Mouse (Mus musculus): ENCODE data around the gene Aim2. TPM values are rescaled to one million over a fixed set of nuclear protein-coding genes. Genes with fewer than 3 reads are reported as not detected.
"Not testable (repeated sequence)": the region's sequence is repeated elsewhere in the genome, so short reads cannot be mapped to it uniquely, and the experiment has no call there.

Aim2 gene
- polyA plus RNA-seq, 1 experiment from 2014 or later = 3.5 TPM

DNA sequence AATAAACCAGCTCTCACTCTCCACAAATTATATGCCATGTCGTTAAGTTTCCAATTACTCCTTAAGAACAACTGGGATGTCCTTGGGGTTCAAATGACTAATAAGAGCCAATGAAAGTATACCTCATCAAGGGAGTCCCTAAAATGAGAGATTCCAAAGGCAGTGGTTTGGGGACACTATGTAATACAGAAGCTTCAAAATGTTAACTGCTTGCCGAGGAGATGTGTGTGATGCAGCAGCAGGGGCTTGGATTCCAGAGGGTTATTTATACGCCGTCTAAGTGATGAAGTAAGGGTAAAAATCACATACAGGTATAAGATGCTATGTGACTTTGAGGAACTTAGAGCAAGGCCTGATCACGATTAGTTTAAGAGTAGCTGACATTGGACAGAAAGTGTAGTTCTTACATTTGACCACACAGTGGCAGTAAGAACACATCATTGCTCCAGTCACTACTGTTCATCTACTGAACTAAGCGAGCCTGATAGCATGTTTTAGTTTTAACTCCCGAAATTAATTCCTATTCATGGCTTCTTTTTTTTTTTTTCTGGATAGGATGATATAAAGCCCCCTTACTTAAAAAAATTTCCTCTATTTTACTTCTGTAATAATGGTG lies 105.6 kb downstream of the Aim2 start:
- TF ChIP-seq CTCF (IDR thresholded peaks at IDR 0.05; ENCODE audit: low read depth) = peak; percentile 83
- Histone ChIP-seq H3K27me3 (ENCODE audit: insufficient read depth, low read length) (no peaks in the 10 kb centered on the region), H3K9me3 (replicated peaks; ENCODE audit: low read length) (no peaks in the 10 kb centered on the region), H3K9ac (ENCODE audit: low read depth, low read length) (no peak overlapping the region), H3K4me3 (replicated peaks; ENCODE audit: low read depth, low read length) (no peak overlapping the region), H3K4me2 (ENCODE audit: low read length) (no peak overlapping the region), H3K36me3 (ENCODE audit: insufficient read depth, low read length) (no peaks in the 10 kb centered on the region), H3K27ac (no peak overlapping the region), H3K4me1 (replicated peaks; ENCODE audit: insufficient read depth, low read length) (no peaks in the 10 kb centered on the region)
- peak; percentile 59; the same call in 1 of the 2 replicates for ATAC-seq (replicated peaks; ENCODE audit: low FRiP score, low read depth)
- DNase-seq (ENCODE audit: low spot score) = peak; percentile 77
- WGBS = 38% methylated on average over 7 of the region's 7 CpGs

DNA sequence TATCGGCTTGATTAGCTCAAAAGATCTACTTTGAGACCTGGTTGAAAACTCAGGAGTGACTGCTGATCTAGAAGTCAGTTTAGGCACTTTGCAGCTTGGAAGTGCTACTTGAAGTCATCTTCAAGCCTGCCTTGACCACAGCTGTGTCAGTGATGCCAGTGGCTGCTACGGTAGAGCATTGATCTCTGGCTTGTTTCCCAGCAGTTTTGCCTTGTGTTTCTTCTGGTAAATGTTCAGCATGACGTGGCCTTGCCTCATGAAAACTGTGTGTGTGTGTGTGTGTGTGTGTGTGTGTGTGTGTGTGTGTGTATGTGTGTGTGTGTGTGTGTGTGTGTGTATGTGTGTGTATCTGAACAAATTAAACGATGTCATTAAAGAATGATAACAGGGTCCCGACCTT lies 106.1 kb downstream of the Aim2 start:
- no peaks in the 10 kb centered on the region for H3K36me3 ChIP-seq (ENCODE audit: insufficient read depth, low read length)
- no peaks in the 10 kb centered on the region for H3K9me3 ChIP-seq (replicated peaks; ENCODE audit: low read length)
- no peak overlapping the region for H3K9ac ChIP-seq (ENCODE audit: low read depth, low read length)
- no peak overlapping the region for H3K27ac ChIP-seq
- no peaks in the 10 kb centered on the region for H3K4me1 ChIP-seq (replicated peaks; ENCODE audit: insufficient read depth, low read length)
- DNase-seq (ENCODE audit: low spot score) (no peak), ATAC-seq (replicated peaks; ENCODE audit: low FRiP score, low read depth) (no peak)
- H3K27me3 ChIP-seq (ENCODE audit: insufficient read depth, low read length) = no peaks in the 10 kb centered on the region
- H3K4me2 ChIP-seq (ENCODE audit: low read length) = no peak overlapping the region
- no peak for TF ChIP-seq CTCF (IDR thresholded peaks at IDR 0.05; ENCODE audit: low read depth)
- 76% methylated on average over 5 of the region's 5 CpGs for WGBS
- H3K4me3 ChIP-seq (replicated peaks; ENCODE audit: low read depth, low read length) = no peak overlapping the region

DNA sequence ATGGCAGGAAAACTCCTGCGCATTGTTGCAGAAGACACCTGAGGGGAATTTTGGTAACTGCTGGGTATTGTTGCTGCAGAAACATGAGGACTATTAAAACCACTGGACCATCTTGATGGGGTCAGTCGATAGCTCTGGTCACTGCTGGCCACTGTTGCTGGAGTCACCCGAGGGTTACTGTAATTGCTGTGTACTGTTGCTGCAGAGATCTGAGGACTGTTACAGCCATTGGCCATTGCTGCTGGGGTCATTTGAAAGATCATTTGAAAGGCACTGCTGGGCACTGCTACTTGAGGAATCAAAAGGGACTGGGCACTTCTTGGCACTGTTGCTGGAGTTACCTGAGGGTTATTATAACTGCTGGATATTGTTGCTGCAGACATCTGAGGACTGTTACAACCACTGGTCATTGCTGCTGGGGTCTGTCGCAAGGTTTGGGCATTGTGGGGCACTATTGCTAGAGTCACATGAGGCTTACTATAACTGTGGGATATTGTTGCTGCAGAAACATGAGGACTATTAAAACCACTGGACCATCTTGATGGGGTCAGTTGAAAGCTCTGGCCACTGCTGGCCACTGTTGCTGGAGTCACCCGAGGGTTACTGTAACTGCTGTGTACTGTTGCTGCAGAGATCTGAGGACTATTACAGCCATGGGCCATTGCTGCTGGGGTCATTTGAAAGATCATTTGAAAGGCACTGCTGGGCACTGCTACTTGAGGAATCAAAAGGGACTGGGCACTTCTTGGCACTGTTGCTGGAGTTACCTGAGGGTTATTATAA lies 129.9 kb downstream of the Aim2 start:
- not testable (repeated sequence) for H3K9ac ChIP-seq (ENCODE audit: low read depth, low read length); H3K27me3 ChIP-seq (ENCODE audit: insufficient read depth, low read length); H3K36me3 ChIP-seq (ENCODE audit: insufficient read depth, low read length); H3K4me3 ChIP-seq (replicated peaks; ENCODE audit: low read depth, low read length); H3K9me3 ChIP-seq (replicated peaks; ENCODE audit: low read length); H3K4me1 ChIP-seq (replicated peaks; ENCODE audit: insufficient read depth, low read length); H3K27ac ChIP-seq; H3K4me2 ChIP-seq (ENCODE audit: low read length)
- 42% methylated on average over 5 of the region's 5 CpGs for WGBS
- ATAC-seq (replicated peaks; ENCODE audit: low FRiP score, low read depth) (peak; percentile 85), DNase-seq (ENCODE audit: low spot score) (peak; percentile 32)

DNA sequence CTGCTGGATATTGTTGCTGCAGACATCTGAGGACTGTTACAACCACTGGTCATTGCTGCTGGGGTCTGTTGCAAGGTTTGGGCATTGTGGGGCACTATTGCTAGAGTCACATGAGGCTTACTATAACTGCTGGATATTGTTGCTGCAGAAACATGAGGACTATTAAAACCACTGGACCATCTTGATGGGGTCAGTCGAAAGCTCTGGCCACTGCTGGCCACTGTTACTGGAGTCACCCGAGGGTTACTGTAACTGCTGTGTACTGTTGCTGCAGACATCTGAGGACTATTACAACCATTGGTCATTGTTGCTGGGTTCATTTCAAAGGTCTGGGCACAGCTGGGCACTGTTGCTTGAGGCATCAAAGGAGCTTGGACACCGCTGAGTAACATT lies 130.5 kb downstream of the Aim2 start:
- H3K36me3 ChIP-seq (ENCODE audit: insufficient read depth, low read length); H3K27me3 ChIP-seq (ENCODE audit: insufficient read depth, low read length); H3K9me3 ChIP-seq (replicated peaks; ENCODE audit: low read length); H3K27ac ChIP-seq; H3K4me2 ChIP-seq (ENCODE audit: low read length); H3K4me1 ChIP-seq (replicated peaks; ENCODE audit: insufficient read depth, low read length); H3K9ac ChIP-seq (ENCODE audit: low read depth, low read length); H3K4me3 ChIP-seq (replicated peaks; ENCODE audit: low read depth, low read length): not testable (repeated sequence)
- DNase-seq (ENCODE audit: low spot score) (peak; percentile 5), ATAC-seq (replicated peaks; ENCODE audit: low FRiP score, low read depth) (peak; percentile 55)
- WGBS = 49% methylated on average over 3 of the region's 3 CpGs

DNA sequence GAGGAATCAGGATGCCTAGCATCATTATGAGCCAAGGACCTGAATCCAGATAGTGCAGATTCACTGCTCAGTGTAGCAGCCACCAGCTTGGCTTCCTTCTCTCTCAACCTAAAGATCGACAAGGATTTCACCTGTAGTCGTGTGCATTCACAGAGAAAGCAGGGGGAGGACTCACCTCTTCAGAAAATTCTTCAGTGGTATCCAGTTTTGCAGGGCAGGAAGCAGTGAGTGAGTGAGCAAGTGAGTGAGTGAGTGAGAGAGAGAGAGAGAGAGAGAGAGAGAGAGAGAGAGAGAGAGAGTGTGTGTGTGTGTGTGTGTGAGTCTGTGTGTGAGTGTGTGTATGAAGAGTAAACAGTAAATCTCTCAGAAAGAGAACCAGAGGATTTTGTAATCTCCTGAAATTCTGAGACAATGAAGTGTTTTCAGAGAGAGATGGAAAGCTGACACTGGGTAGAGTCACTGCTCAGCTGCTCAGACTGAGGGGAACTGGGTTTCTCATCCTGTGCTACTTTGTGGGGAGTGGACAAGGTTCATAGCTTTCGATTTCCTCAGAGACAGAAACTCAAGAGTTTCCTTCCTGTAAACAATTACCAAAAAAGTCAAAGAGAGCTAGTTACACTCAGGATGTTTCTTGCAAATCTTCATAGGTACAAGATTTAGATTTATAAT lies 140.3 kb downstream of the Aim2 start, which contains the start of gene Ifi206:
Gene Ifi206, minus strand, starts transcription at position 230 of the 669 bp plus-strand sequence.
- not testable (repeated sequence) for H3K4me1 ChIP-seq (replicated peaks; ENCODE audit: insufficient read depth, low read length); H3K9ac ChIP-seq (ENCODE audit: low read depth, low read length); H3K27me3 ChIP-seq (ENCODE audit: insufficient read depth, low read length); H3K4me2 ChIP-seq (ENCODE audit: low read length); H3K36me3 ChIP-seq (ENCODE audit: insufficient read depth, low read length); H3K9me3 ChIP-seq (replicated peaks; ENCODE audit: low read length); DNase-seq (ENCODE audit: low spot score); H3K27ac ChIP-seq; H3K4me3 ChIP-seq (replicated peaks; ENCODE audit: low read depth, low read length); ATAC-seq (replicated peaks; ENCODE audit: low FRiP score, low read depth)
- 62% methylated on average over 3 of the region's 3 CpGs for WGBS

- not testable (repeated sequence) for H3K36me3 ChIP-seq (ENCODE audit: insufficient read depth, low read length); H3K9ac ChIP-seq (ENCODE audit: low read depth, low read length); H3K27ac ChIP-seq; H3K4me3 ChIP-seq (replicated peaks; ENCODE audit: low read depth, low read length); ATAC-seq (replicated peaks; ENCODE audit: low FRiP score, low read depth); H3K4me1 ChIP-seq (replicated peaks; ENCODE audit: insufficient read depth, low read length); H3K27me3 ChIP-seq (ENCODE audit: insufficient read depth, low read length); DNase-seq (ENCODE audit: low spot score); H3K9me3 ChIP-seq (replicated peaks; ENCODE audit: low read length); H3K4me2 ChIP-seq (ENCODE audit: low read length)
Measured at GRCm38 (mm10) chr1:173491483-173491882, 140.8 kb downstream of the Aim2 start.

GRCm38 (mm10) chr1:173510595-173510994 lies 159.9 kb downstream of the Aim2 start:
- 88% methylated on average over 2 of the region's 2 CpGs for WGBS
- not testable (repeated sequence) for ATAC-seq (replicated peaks; ENCODE audit: low FRiP score, low read depth); H3K9ac ChIP-seq (ENCODE audit: low read depth, low read length)

More at GRCm38 (mm10) chr1:173510595-173510994, 159.9 kb downstream of the Aim2 start:
- DNase-seq (ENCODE audit: low spot score); H3K4me1 ChIP-seq (replicated peaks; ENCODE audit: insufficient read depth, low read length); H3K36me3 ChIP-seq (ENCODE audit: insufficient read depth, low read length); H3K4me2 ChIP-seq (ENCODE audit: low read length); H3K27ac ChIP-seq; H3K9me3 ChIP-seq (replicated peaks; ENCODE audit: low read length); H3K4me3 ChIP-seq (replicated peaks; ENCODE audit: low read depth, low read length); H3K27me3 ChIP-seq (ENCODE audit: insufficient read depth, low read length): not testable (repeated sequence)

Data from kidney, postnatal 0 days (tissue).